Mouse (Mus musculus): Measurements from ENCODE around the gene Nup35.

GRCm38 (mm10) chr2:80612796-80613195, 4.2 kb upstream of the Nup35 start:
- TF ChIP-seq POLR2A (IDR thresholded peaks at IDR 0.05; ENCODE audit: low read depth, low read length) (no peak), CTCF (IDR thresholded peaks at IDR 0.05; ENCODE audit: extremely low read depth, insufficient read length, insufficient replicate concordance, low read depth, low read length) (no peak)

All from small intestine, adult 2 months (tissue).